Mouse (Mus musculus) lung, adult 2 months (tissue): ENCODE measurements around the gene Col25a1.

Experiments
- CTCF ChIP-seq: fragments of 200-500 bp; IDR thresholded peaks from 2 replicates; pipeline ENCODE4 v1.5.1; 2011; ENCODE audit warnings: mild to moderate bottlenecking, low read length, control low read depth; ENCODE audit not compliant: insufficient read depth
- POLR2A ChIP-seq: fragments of 200-500 bp; IDR thresholded peaks from 2 replicates; pipeline ENCODE4 v1.6.1; 2011; ENCODE audit warnings: low read depth, mild to moderate bottlenecking, control low read depth, low read length, borderline replicate concordance; ENCODE audit errors: extremely low read depth

DNA sequence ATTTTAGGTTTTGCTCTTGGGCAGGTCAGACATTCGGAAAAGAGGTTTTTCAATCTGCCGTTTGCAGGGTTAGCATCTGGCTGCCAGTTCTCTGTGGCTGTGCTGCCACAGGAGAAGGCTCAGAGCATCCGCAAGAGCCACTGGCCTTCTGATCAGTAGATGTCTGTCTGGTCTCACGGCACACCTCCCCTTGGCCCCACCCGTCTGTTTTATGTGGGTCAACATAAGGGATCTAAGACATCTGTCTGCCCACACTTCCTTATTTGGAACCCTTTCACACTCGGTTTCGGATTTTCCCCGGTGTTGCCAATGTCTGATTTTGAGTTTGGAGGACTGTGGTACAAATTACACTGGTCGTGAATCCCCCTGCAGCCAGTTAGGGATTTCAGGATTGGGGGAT lies 26.8 kb upstream of the Col25a1 start:
- TF ChIP-seq CTCF, result no peak
- TF ChIP-seq POLR2A, result no peak
